Mouse (Mus musculus) stomach, postnatal 0 days (tissue): ENCODE data around the gene Klf3. TPM values are rescaled to one million over a fixed set of nuclear protein-coding genes. Genes with fewer than 3 reads are reported as not detected.
A peak's percentile ranks its signal among the peaks of the same experiment; 100 is the strongest.

ENCODE experiments used
- ATAC-seq: fragments of 200-750 bp; cut with Nextera tagmentation; 2 replicates; pipeline ENCODE4 v1.8.0; 2017; ENCODE audit not compliant: low FRiP score, low TSS enrichment
- DNase-seq: peaks from one replicate; pipeline ENCODE4 v3.0.0-alpha.2; 2016; ENCODE audit warnings: low spot score
- H3K27ac ChIP-seq: fragments of 300-500 bp; sonication (generic); replicated peaks from 2 replicates; pipeline ENCODE4 v1.5.1; 2014; ENCODE audit warnings: mild to moderate bottlenecking, control low read depth
- H3K27me3 ChIP-seq: fragments of 300-500 bp; sonication (generic); 2 replicates; pipeline ENCODE4 v1.6.1; 2014; ENCODE audit warnings: low read length; ENCODE audit not compliant: control insufficient read depth, insufficient read depth
- H3K36me3 ChIP-seq: fragments of 300-500 bp; sonication (generic); 2 replicates; pipeline ENCODE4 v1.6.1; 2014; ENCODE audit warnings: low read length, mixed read lengths; ENCODE audit not compliant: control insufficient read depth, insufficient read depth
- H3K4me1 ChIP-seq: fragments of 300-500 bp; sonication (generic); replicated peaks from 2 replicates; pipeline ENCODE4 v1.6.1; 2014; ENCODE audit warnings: antibody characterized with exemption; ENCODE audit not compliant: control insufficient read depth, insufficient read depth
- H3K4me2 ChIP-seq: fragments of 300-500 bp; sonication (generic); replicated peaks from 2 replicates; pipeline ENCODE4 v1.6.1; 2014; ENCODE audit warnings: low read depth, mild to moderate bottlenecking, control low read depth, moderate library complexity
- H3K4me3 ChIP-seq: fragments of 300-500 bp; sonication (generic); 2 replicates; pipeline ENCODE4 v1.5.1; 2014; ENCODE audit warnings: low read depth, low read length, control low read depth
- H3K9ac ChIP-seq: fragments of 300-500 bp; sonication (generic); 2 replicates; pipeline ENCODE4 v1.6.1; 2014; ENCODE audit warnings: mild to moderate bottlenecking, low read length, control low read depth, mixed read lengths
- H3K9me3 ChIP-seq: fragments of 300-500 bp; sonication (generic); 2 replicates; pipeline ENCODE4 v1.6.1; 2016; ENCODE audit warnings: low read length; ENCODE audit not compliant: control insufficient read depth
- CTCF ChIP-seq: IDR thresholded peaks from 2 replicates; pipeline ENCODE4 v1.5.1; 2016; ENCODE audit warnings: antibody characterized with exemption, low read depth, mild to moderate bottlenecking, moderate library complexity
- EP300 ChIP-seq: optimal IDR thresholded peaks from 2 replicates; pipeline ENCODE3; 2016; ENCODE audit warnings: antibody characterized with exemption
- WGBS: fragments of 180-500 bp; shearing (Covaris S2); extraction: QIAGEN DNeasy Blood & Tissue Kit; methylation state at CpG from one replicate; pipeline ENCODE4 v1.1.7; 2014; 5-methylcytosine and 5-hydroxymethylcytosine counted together
- polyA plus RNA-seq: library from polyadenylated mRNA; unstranded; fragments of >200 nt; fragmentation: Nextera tagmentation; extraction: Ambion mirVana; gene quantifications from 2 replicates; pipeline ENCODE4 v1.2.1, GENCODE M21; 2015

The Klf3 gene
- 97.5 and 101 TPM in 2 replicates for polyA plus RNA-seq

- WGBS, result 0% methylated on average over 69 of the region's 116 CpGs
- Histone ChIP-seq H3K9ac (peak within 1 kb of the TSS; percentile 98), H3K27me3 (no peaks in the 10 kb centered on the region), H3K4me2 (peak within 1 kb of the TSS; percentile 71), H3K36me3 (no peaks in the 10 kb centered on the region), H3K9me3 (no peaks in the 10 kb centered on the region), H3K27ac (peak within 1 kb of the TSS; percentile 99), H3K4me1 (0 out of 2 replicates have a peak, but pooled peaks cover 3% of the 10 kb centered on the region), H3K4me3 (peak within 1 kb of the TSS; percentile 98)
- ATAC-seq (peak; percentile 96), DNase-seq (peak; percentile 99)
- TF ChIP-seq CTCF (peak; percentile 54), EP300 (no peak)
These were observed at the start of gene Klf3 for GRCm38 (mm10) chr5:64802795-64803719. TSS of gene Klf3 (plus strand) at chr5:64803388.

DNA sequence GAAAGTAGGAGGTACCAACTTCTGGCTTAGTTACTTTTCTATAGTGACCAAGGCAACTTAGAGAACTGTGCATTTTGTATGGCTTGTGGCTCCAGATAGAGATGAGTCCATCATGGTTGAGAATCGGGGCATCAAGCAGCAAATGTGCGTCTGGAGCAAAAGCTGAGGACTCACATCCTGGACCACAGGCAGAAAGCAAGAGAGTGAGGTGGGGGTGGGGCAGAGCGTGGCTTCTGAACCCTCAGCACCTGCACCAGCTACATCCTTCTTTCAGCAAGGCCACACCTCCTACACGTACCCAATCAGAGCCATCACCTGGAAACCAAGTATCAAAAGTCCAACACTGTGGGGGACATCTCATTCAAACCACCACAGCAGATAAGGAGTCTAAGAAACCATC lies 40.9 kb upstream of the Klf3 start:
- DNase-seq (no peak), ATAC-seq (no peak)
- H3K4me3 ChIP-seq, result no peak overlapping the region

DNA sequence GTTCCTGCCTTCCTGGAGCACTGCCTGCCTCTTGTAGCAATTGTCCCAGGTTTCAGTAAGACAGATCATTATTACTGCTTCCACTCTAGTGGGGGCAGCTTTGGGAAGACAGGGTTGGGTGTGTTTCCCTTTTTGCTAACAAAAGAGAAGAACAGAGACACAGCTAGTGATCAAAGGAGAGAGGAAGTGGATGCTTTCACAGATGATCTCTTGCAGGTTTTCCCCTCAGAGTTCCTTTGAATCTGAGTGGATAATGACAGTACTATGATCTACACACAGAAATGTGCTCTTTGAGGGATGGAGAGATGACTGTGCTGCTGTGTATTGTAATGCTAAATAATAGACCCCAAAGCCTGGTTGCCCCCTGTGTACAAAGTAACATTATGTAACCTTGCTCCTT lies 38.7 kb upstream of the Klf3 start:
- Histone ChIP-seq H3K9me3 (no peaks in the 10 kb centered on the region), H3K4me3 (no peak overlapping the region), H3K27ac (no peak overlapping the region), H3K27me3 (no peaks in the 10 kb centered on the region), H3K4me2 (no peak overlapping the region), H3K36me3 (no peaks in the 10 kb centered on the region), H3K4me1 (no peaks in the 10 kb centered on the region), H3K9ac (no peak overlapping the region)
- DNase-seq (no peak), ATAC-seq (no peak)
- TF ChIP-seq CTCF, result no peak
- TF ChIP-seq EP300, result no peak

More for the DNA sequence above, 40.9 kb upstream of the Klf3 start:
- H3K4me2 ChIP-seq, result no peak overlapping the region
- no peak overlapping the region for H3K9ac ChIP-seq
- H3K27ac ChIP-seq, result no peak overlapping the region
- H3K27me3 ChIP-seq, result no peaks in the 10 kb centered on the region
- H3K9me3 ChIP-seq, result no peaks in the 10 kb centered on the region
- no peak for TF ChIP-seq CTCF
- TF ChIP-seq EP300, result no peak
- no peaks in the 10 kb centered on the region for H3K4me1 ChIP-seq
- no peaks in the 10 kb centered on the region for H3K36me3 ChIP-seq
- WGBS, result 86% methylated on average over 4 of the region's 4 CpGs

- no peak for ATAC-seq
- WGBS, result 100% methylated on average over 1 of the region's 1 CpGs
- Histone ChIP-seq H3K9ac (no peak overlapping the region), H3K27ac (no peak overlapping the region), H3K36me3 (no peaks in the 10 kb centered on the region), H3K9me3 (no peaks in the 10 kb centered on the region), H3K27me3 (no peaks in the 10 kb centered on the region), H3K4me1 (no peaks in the 10 kb centered on the region), H3K4me3 (no peak overlapping the region), H3K4me2 (no peak overlapping the region)
- TF ChIP-seq CTCF (no peak), EP300 (no peak)
- no peak for DNase-seq
These were observed 37.4 kb upstream of the Klf3 start for GRCm38 (mm10) chr5:64765765-64766164.

DNA sequence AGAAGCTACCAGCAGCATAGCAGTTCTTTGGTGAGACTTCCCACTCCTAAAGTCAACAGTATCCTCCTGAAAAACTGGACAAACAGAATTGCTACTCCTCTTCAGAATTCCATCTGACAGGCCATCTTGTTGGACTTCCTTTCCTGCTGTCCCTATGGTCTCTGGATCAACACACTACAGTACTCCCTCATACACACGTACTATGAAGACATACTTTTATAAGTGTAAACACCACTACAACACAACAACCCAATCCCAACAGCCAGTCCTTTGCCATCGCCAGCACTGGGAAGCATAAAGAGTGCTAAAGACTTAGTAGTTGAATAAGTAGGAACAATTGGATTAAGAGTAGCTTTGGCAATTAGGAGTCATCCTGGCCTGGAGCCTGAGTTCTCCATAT lies 36.6 kb upstream of the Klf3 start:
- ATAC-seq (no peak), DNase-seq (no peak)
- H3K27me3 ChIP-seq, result no peaks in the 10 kb centered on the region
- H3K9ac ChIP-seq, result no peak overlapping the region
- WGBS, result 91% methylated on average over 2 of the region's 2 CpGs
- H3K27ac ChIP-seq, result no peak overlapping the region
- H3K4me1 ChIP-seq, result no peaks in the 10 kb centered on the region
- H3K9me3 ChIP-seq, result no peaks in the 10 kb centered on the region
- no peaks in the 10 kb centered on the region for H3K36me3 ChIP-seq
- no peak overlapping the region for H3K4me2 ChIP-seq
- no peak for TF ChIP-seq EP300
- H3K4me3 ChIP-seq, result no peak overlapping the region

GRCm38 (mm10) chr5:64771619-64772018 lies 31.6 kb upstream of the Klf3 start:
- TF ChIP-seq CTCF (no peak), EP300 (no peak)
- Histone ChIP-seq H3K9me3 (no peaks in the 10 kb centered on the region), H3K4me2 (no peak overlapping the region), H3K36me3 (no peaks in the 10 kb centered on the region), H3K9ac (no peak overlapping the region), H3K4me3 (no peak overlapping the region), H3K27me3 (no peaks in the 10 kb centered on the region), H3K27ac (no peak overlapping the region), H3K4me1 (no peaks in the 10 kb centered on the region)
- DNase-seq (no peak), ATAC-seq (no peak)
- 83% methylated on average over 2 of the region's 2 CpGs for WGBS
